Mouse (Mus musculus) myocyte (in vitro differentiated cells): ENCODE data around the gene Rbm38.

ENCODE experiments used
- POLR2A ChIP-seq: IDR thresholded peaks from one replicate; pipeline ENCODE4 v1.6.1; 2011; ENCODE audit warnings: low read depth, mild to moderate bottlenecking, control low read depth, moderate library complexity; ENCODE audit not compliant: insufficient read length
- SRF ChIP-seq: IDR thresholded peaks from one replicate; pipeline ENCODE4 v1.6.1; 2011; ENCODE audit warnings: low read depth; ENCODE audit not compliant: control insufficient read depth, insufficient read length

DNA sequence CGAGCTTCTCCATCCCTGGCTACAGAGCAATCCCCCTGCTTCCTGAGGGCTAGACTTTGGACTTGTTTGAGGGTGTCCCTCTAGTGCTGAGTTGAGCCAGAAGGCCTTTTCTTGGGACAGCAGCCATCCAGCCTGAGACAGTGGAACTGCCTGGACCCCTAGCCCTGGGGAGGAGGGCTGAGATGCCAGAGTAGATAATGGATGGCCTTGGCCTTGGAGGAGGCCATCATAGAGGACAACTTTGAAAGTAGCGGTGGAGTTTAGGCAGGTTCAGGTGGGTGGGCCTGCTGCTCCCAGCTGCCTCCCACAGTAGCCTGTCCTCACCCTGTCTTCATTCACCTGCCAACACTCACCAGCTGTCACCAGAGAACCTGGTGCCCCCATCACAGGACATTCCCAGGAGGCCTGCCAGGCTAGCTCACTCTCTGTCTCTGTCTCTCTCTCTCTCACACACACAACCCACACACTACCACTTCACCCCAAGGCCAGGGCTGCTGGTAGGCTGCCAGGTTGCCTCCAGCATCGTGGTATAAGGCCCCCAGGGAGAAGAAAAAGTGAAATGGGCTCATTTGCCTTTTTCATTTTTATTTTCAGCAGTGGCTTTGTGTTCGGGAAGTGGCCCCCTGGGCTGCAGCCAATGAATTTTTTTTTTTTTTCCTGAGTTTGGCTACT, 7.7 kb downstream of the Rbm38 start:
- TF ChIP-seq POLR2A = no peak
- TF ChIP-seq SRF = no peak
